Mouse (Mus musculus): Measurements from ENCODE around the gene Fbxl7. TPM values are rescaled to one million over a fixed set of nuclear protein-coding genes. Genes with fewer than 3 reads are reported as not detected.

Gene Fbxl7
- polyA plus RNA-seq, 2 experiments: 17.5 to 19.9 TPM

- H3K36me3 ChIP-seq (ENCODE audit: control insufficient read depth, insufficient read depth, low read length): no peaks in the 10 kb centered on the region
- peaks cover 3% of the 10 kb centered on the region; the same call in 1 of the 2 replicates for H3K4me1 ChIP-seq (ENCODE audit: control insufficient read depth, insufficient read depth, low read length)
- H3K9ac ChIP-seq (ENCODE audit: low read depth, low read length, severe bottlenecking): peak overlapping the region; percentile 89
- peak overlapping the region; percentile 59 for H3K4me2 ChIP-seq (replicated peaks; ENCODE audit: low read depth, low read length, severe bottlenecking)
- 2% methylated on average over 12 of the region's 12 CpGs for WGBS
- DNase-seq (ENCODE audit: low spot score) (peak; percentile 75), ATAC-seq (ENCODE audit: low FRiP score, low read depth) (peak; percentile 31; the same call in 1 of the 2 replicates)
- peak overlapping the region; percentile 93 for H3K27ac ChIP-seq (replicated peaks; ENCODE audit: low read depth, low read length)
- no peaks in the 10 kb centered on the region for H3K9me3 ChIP-seq (ENCODE audit: control insufficient read depth, low read length)
- peak overlapping the region; percentile 88 for H3K4me3 ChIP-seq (replicated peaks; ENCODE audit: low read length)
- H3K27me3 ChIP-seq (ENCODE audit: control insufficient read depth, insufficient read depth, low read length): no peaks in the 10 kb centered on the region
- TF ChIP-seq POLR2A (IDR thresholded peaks at IDR 0.05; ENCODE audit: borderline replicate concordance, extremely low read depth, insufficient read depth, insufficient read length): no peak
These were observed 1.2 kb downstream of the Fbxl7 start for GRCm38 (mm10) chr15:26894031-26894655.

GRCm38 (mm10) chr15:26893136-26893535, 2.2 kb downstream of the Fbxl7 start:
- TF ChIP-seq POLR2A (IDR thresholded peaks at IDR 0.05; ENCODE audit: borderline replicate concordance, extremely low read depth, insufficient read depth, insufficient read length): no peak
- ATAC-seq (ENCODE audit: low FRiP score, low read depth) (peak; percentile 30; the same call in 1 of the 2 replicates), DNase-seq (ENCODE audit: low spot score) (peak; percentile 40)
- Histone ChIP-seq H3K27ac (replicated peaks; ENCODE audit: low read depth, low read length) (no peak overlapping the region), H3K9me3 (ENCODE audit: control insufficient read depth, low read length) (no peaks in the 10 kb centered on the region), H3K4me1 (ENCODE audit: control insufficient read depth, insufficient read depth, low read length) (peaks cover 3% of the 10 kb centered on the region; the same call in 1 of the 2 replicates), H3K36me3 (ENCODE audit: control insufficient read depth, insufficient read depth, low read length) (no peaks in the 10 kb centered on the region), H3K4me3 (replicated peaks; ENCODE audit: low read length) (peak overlapping the region; percentile 88), H3K4me2 (replicated peaks; ENCODE audit: low read depth, low read length, severe bottlenecking) (peak overlapping the region; percentile 59), H3K9ac (ENCODE audit: low read depth, low read length, severe bottlenecking) (no peak overlapping the region), H3K27me3 (ENCODE audit: control insufficient read depth, insufficient read depth, low read length) (no peaks in the 10 kb centered on the region)
- WGBS: 31% methylated on average over 4 of the region's 4 CpGs

DNA sequence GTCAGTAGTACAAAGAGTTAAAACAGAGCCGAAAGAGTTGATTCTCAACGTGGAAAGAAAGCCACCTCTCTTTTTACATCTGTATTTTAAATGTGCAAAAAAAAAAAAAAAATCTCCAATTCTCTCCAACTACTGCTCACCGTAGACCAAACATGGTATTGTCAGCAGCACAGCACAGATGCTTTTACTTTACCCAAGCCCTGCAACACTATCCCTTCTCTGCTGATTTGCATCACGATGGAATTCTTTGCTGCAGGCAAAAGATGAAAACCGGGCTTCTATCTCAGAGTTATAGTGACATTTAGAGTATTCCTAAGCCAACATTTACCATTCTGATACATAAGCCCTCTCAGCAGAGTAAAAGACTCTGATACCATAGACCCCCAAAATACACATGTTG, 5.4 kb downstream of the Fbxl7 start:
- H3K9me3 ChIP-seq (ENCODE audit: control insufficient read depth, low read length): no peaks in the 10 kb centered on the region
- WGBS: 38% methylated on average over 5 of the region's 5 CpGs
- H3K4me2 ChIP-seq (replicated peaks; ENCODE audit: low read depth, low read length, severe bottlenecking): no peak overlapping the region
- no peaks in the 10 kb centered on the region for H3K27me3 ChIP-seq (ENCODE audit: control insufficient read depth, insufficient read depth, low read length)
- no peak overlapping the region for H3K9ac ChIP-seq (ENCODE audit: low read depth, low read length, severe bottlenecking)
- H3K4me3 ChIP-seq (replicated peaks; ENCODE audit: low read length): no peak overlapping the region
- H3K27ac ChIP-seq (replicated peaks; ENCODE audit: low read depth, low read length): no peak overlapping the region
- no peak for ATAC-seq (ENCODE audit: low FRiP score, low read depth)
- H3K36me3 ChIP-seq (ENCODE audit: control insufficient read depth, insufficient read depth, low read length): no peaks in the 10 kb centered on the region
- no peak for DNase-seq (ENCODE audit: low spot score)
- no peak for TF ChIP-seq POLR2A (IDR thresholded peaks at IDR 0.05; ENCODE audit: borderline replicate concordance, extremely low read depth, insufficient read depth, insufficient read length)
- H3K4me1 ChIP-seq (ENCODE audit: control insufficient read depth, insufficient read depth, low read length): peaks cover 8% of the 10 kb centered on the region

- DNase-seq (ENCODE audit: low spot score): no peak
- Histone ChIP-seq H3K4me2 (replicated peaks; ENCODE audit: low read depth, low read length, severe bottlenecking) (no peak overlapping the region), H3K9ac (ENCODE audit: low read depth, low read length, severe bottlenecking) (no peak overlapping the region), H3K36me3 (ENCODE audit: control insufficient read depth, insufficient read depth, low read length) (no peaks in the 10 kb centered on the region), H3K27me3 (ENCODE audit: control insufficient read depth, insufficient read depth, low read length) (no peaks in the 10 kb centered on the region), H3K4me1 (ENCODE audit: control insufficient read depth, insufficient read depth, low read length) (peaks cover 4% of the 10 kb centered on the region), H3K27ac (replicated peaks; ENCODE audit: low read depth, low read length) (no peak overlapping the region), H3K4me3 (replicated peaks; ENCODE audit: low read length) (no peak overlapping the region), H3K9me3 (ENCODE audit: control insufficient read depth, low read length) (no peaks in the 10 kb centered on the region)
- no peak for ATAC-seq (ENCODE audit: low FRiP score, low read depth)
- TF ChIP-seq POLR2A (IDR thresholded peaks at IDR 0.05; ENCODE audit: borderline replicate concordance, extremely low read depth, insufficient read depth, insufficient read length): no peak
- WGBS: 73% methylated on average over 10 of the region's 10 CpGs
These were observed 7.2 kb downstream of the Fbxl7 start for GRCm38 (mm10) chr15:26888170-26888569.

GRCm38 (mm10) chr15:26885979-26886378, 9.4 kb downstream of the Fbxl7 start:
- Histone ChIP-seq H3K9ac (ENCODE audit: low read depth, low read length, severe bottlenecking) (no peak overlapping the region), H3K9me3 (ENCODE audit: control insufficient read depth, low read length) (no peaks in the 10 kb centered on the region), H3K27me3 (ENCODE audit: control insufficient read depth, insufficient read depth, low read length) (no peaks in the 10 kb centered on the region), H3K4me2 (replicated peaks; ENCODE audit: low read depth, low read length, severe bottlenecking) (no peak overlapping the region), H3K36me3 (ENCODE audit: control insufficient read depth, insufficient read depth, low read length) (no peaks in the 10 kb centered on the region), H3K27ac (replicated peaks; ENCODE audit: low read depth, low read length) (no peak overlapping the region), H3K4me3 (replicated peaks; ENCODE audit: low read length) (no peak overlapping the region), H3K4me1 (ENCODE audit: control insufficient read depth, insufficient read depth, low read length) (peaks cover 4% of the 10 kb centered on the region; the same call in 1 of the 2 replicates)
- no peak for ATAC-seq (ENCODE audit: low FRiP score, low read depth)
- DNase-seq (ENCODE audit: low spot score): no peak
- WGBS: 60% methylated on average over 2 of the region's 2 CpGs
- no peak for TF ChIP-seq POLR2A (IDR thresholded peaks at IDR 0.05; ENCODE audit: borderline replicate concordance, extremely low read depth, insufficient read depth, insufficient read length)
